Mouse (Mus musculus) intestine, embryonic 14.5 days (tissue): Measurements from ENCODE around the gene Ccdc12. TPM values are rescaled to one million over a fixed set of nuclear protein-coding genes. Genes with fewer than 3 reads are reported as not detected.
A peak's percentile ranks its signal among the peaks of the same experiment; 100 is the strongest.

ENCODE experiments used
- ATAC-seq: fragments of 200-750 bp; cut with Nextera tagmentation; replicated peaks from 2 replicates; pipeline ENCODE4 v1.8.0; 2017; ENCODE audit warnings: low read depth, moderate number of reproducible peaks, moderate TSS enrichment, moderate library complexity; ENCODE audit not compliant: low FRiP score, low TSS enrichment
- DNase-seq: peaks from one replicate; pipeline ENCODE4 v3.0.0-alpha.2; 2018; ENCODE audit warnings: low spot score
- H3K27ac ChIP-seq: fragments of 300-500 bp; sonication (generic); 2 replicates; pipeline ENCODE4 v1.5.1; 2014; ENCODE audit warnings: low read depth, mild to moderate bottlenecking, control low read depth
- H3K27me3 ChIP-seq: fragments of 300-500 bp; sonication (generic); replicated peaks from 2 replicates; pipeline ENCODE4 v1.6.1; 2014; ENCODE audit warnings: low read length, control low read depth; ENCODE audit not compliant: control insufficient read depth, insufficient read depth
- H3K36me3 ChIP-seq: fragments of 300-500 bp; sonication (generic); 2 replicates; pipeline ENCODE4 v1.6.1; 2014; ENCODE audit warnings: low read length, control low read depth; ENCODE audit not compliant: control insufficient read depth, insufficient read depth
- H3K4me1 ChIP-seq: fragments of 300-500 bp; sonication (generic); replicated peaks from 2 replicates; pipeline ENCODE4 v1.6.1; 2014; ENCODE audit warnings: low read length, control low read depth, mixed read lengths; ENCODE audit not compliant: control insufficient read depth, insufficient read depth
- H3K4me2 ChIP-seq: fragments of 300-500 bp; sonication (generic); 2 replicates; pipeline ENCODE4 v1.6.1; 2014; ENCODE audit warnings: low read length
- H3K4me3 ChIP-seq: fragments of 300-500 bp; sonication (generic); 2 replicates; pipeline ENCODE4 v1.5.1; 2014; ENCODE audit warnings: low read depth, low read length, control low read depth, mixed read lengths
- H3K9ac ChIP-seq: fragments of 300-500 bp; sonication (generic); 2 replicates; pipeline ENCODE4 v1.6.1; 2014; ENCODE audit warnings: mild to moderate bottlenecking, low read length
- H3K9me3 ChIP-seq: fragments of 300-500 bp; sonication (generic); 2 replicates; pipeline ENCODE4 v1.6.1; 2016; ENCODE audit warnings: low read length, control low read depth; ENCODE audit not compliant: control insufficient read depth
- WGBS: fragments of 180-500 bp; shearing (Covaris S2); extraction: QIAGEN DNeasy Blood & Tissue Kit; methylation state at CpG from one replicate; pipeline ENCODE4 v1.1.7; 2014; 5-methylcytosine and 5-hydroxymethylcytosine counted together
- polyA plus RNA-seq: library from polyadenylated mRNA; unstranded; fragments of >200 nt; fragmentation: Nextera tagmentation; extraction: Ambion mirVana; gene quantifications from 2 replicates; pipeline ENCODE4 v1.2.1, GENCODE M21; 2014

The Ccdc12 gene
- polyA plus RNA-seq, 1 experiment from 2014 or later, result 177 TPM

- Histone ChIP-seq H3K4me3 (no peak overlapping the region), H3K4me1 (peaks cover 28% of the 10 kb centered on the region), H3K9me3 (no peaks in the 10 kb centered on the region), H3K4me2 (no peak overlapping the region), H3K27me3 (no peaks in the 10 kb centered on the region), H3K27ac (peak overlapping the region; percentile 57), H3K36me3 (peaks cover 5% of the 10 kb centered on the region; the same call in 1 of the 2 replicates), H3K9ac (no peak overlapping the region)
- no peak for DNase-seq
- ATAC-seq, result peak; percentile 26
- WGBS, result 68% methylated on average over 6 of the region's 6 CpGs
Measured at GRCm38 (mm10) chr9:110684100-110684831, 28.0 kb downstream of the Ccdc12 start.

GRCm38 (mm10) chr9:110685187-110685586, 28.9 kb downstream of the Ccdc12 start:
- peaks cover 30% of the 10 kb centered on the region for H3K4me1 ChIP-seq

GRCm38 (mm10) chr9:110685591-110685990, 29.3 kb downstream of the Ccdc12 start:
- DNase-seq, result no peak
- H3K27ac ChIP-seq, result no peak overlapping the region

More at GRCm38 (mm10) chr9:110685187-110685586, 28.9 kb downstream of the Ccdc12 start:
- ATAC-seq, result no peak
- no peak for DNase-seq
- Histone ChIP-seq H3K4me2 (no peak overlapping the region), H3K4me3 (no peak overlapping the region), H3K9me3 (no peaks in the 10 kb centered on the region), H3K9ac (no peak overlapping the region), H3K27me3 (no peaks in the 10 kb centered on the region), H3K36me3 (no peaks in the 10 kb centered on the region; the same call in 1 of the 2 replicates), H3K27ac (no peak overlapping the region)
- WGBS, result 93% methylated on average over 8 of the region's 8 CpGs

GRCm38 (mm10) chr9:110686472-110686871, 30.2 kb downstream of the Ccdc12 start:
- no peak overlapping the region for H3K4me2 ChIP-seq
- no peak for ATAC-seq
- no peaks in the 10 kb centered on the region for H3K9me3 ChIP-seq
- WGBS, result 62% methylated on average over 3 of the region's 3 CpGs
- no peak overlapping the region for H3K9ac ChIP-seq
- H3K27me3 ChIP-seq, result no peaks in the 10 kb centered on the region
- H3K27ac ChIP-seq, result no peak overlapping the region
- no peaks in the 10 kb centered on the region for H3K36me3 ChIP-seq
- DNase-seq, result no peak
- H3K4me1 ChIP-seq, result peaks cover 31% of the 10 kb centered on the region
- H3K4me3 ChIP-seq, result no peak overlapping the region

More at GRCm38 (mm10) chr9:110685591-110685990, 29.3 kb downstream of the Ccdc12 start:
- ATAC-seq, result no peak; the same call in 1 of the 2 replicates
- Histone ChIP-seq H3K9ac (no peak overlapping the region), H3K4me2 (no peak overlapping the region), H3K9me3 (no peaks in the 10 kb centered on the region), H3K27me3 (no peaks in the 10 kb centered on the region), H3K4me3 (no peak overlapping the region), H3K4me1 (peaks cover 31% of the 10 kb centered on the region), H3K36me3 (no peaks in the 10 kb centered on the region)
- 79% methylated on average over 5 of the region's 5 CpGs for WGBS

GRCm38 (mm10) chr9:110687061-110687460, 30.8 kb downstream of the Ccdc12 start:
- Histone ChIP-seq H3K4me2 (no peak overlapping the region), H3K27me3 (no peaks in the 10 kb centered on the region), H3K4me1 (peaks cover 28% of the 10 kb centered on the region), H3K9ac (no peak overlapping the region), H3K27ac (no peak overlapping the region), H3K36me3 (no peaks in the 10 kb centered on the region), H3K4me3 (no peak overlapping the region), H3K9me3 (no peaks in the 10 kb centered on the region)
- ATAC-seq (no peak), DNase-seq (no peak)
- WGBS, result 65% methylated on average over 5 of the region's 5 CpGs

DNA sequence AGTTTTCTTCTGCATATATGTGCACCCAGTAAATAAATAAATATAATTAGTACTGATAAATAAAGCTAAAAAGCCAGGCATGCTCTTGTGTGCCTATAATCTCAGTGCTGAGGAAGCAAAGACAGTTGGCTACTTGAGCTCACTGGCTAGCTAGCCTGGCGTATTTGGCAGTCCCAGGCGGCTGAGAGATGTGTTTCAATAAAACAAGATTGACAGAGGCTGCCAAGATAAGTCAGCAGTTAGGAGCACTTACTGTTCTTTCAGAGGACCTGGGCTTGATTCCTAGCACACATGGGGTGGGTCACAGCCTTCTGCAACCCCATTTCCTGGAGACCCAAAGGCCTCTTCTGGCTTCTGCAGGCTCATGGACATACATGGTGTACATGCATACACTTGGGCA, 31.5 kb downstream of the Ccdc12 start:
- peaks cover 25% of the 10 kb centered on the region for H3K4me1 ChIP-seq
- H3K4me2 ChIP-seq, result no peak overlapping the region
- DNase-seq (no peak), ATAC-seq (no peak)
- H3K4me3 ChIP-seq, result no peak overlapping the region
- no peaks in the 10 kb centered on the region for H3K36me3 ChIP-seq
- H3K9me3 ChIP-seq, result no peaks in the 10 kb centered on the region
- H3K9ac ChIP-seq, result no peak overlapping the region
- H3K27me3 ChIP-seq, result no peaks in the 10 kb centered on the region
- WGBS, result 82% methylated on average over 2 of the region's 2 CpGs
- H3K27ac ChIP-seq, result no peak overlapping the region

- Histone ChIP-seq H3K4me2 (0 out of 2 replicates have a peak overlapping the region, but pooled peaks have one; percentile 3), H3K27ac (peak overlapping the region; percentile 34; the same call in 1 of the 2 replicates)
Measured at GRCm38 (mm10) chr9:110689261-110689779, 33.0 kb downstream of the Ccdc12 start.

DNA sequence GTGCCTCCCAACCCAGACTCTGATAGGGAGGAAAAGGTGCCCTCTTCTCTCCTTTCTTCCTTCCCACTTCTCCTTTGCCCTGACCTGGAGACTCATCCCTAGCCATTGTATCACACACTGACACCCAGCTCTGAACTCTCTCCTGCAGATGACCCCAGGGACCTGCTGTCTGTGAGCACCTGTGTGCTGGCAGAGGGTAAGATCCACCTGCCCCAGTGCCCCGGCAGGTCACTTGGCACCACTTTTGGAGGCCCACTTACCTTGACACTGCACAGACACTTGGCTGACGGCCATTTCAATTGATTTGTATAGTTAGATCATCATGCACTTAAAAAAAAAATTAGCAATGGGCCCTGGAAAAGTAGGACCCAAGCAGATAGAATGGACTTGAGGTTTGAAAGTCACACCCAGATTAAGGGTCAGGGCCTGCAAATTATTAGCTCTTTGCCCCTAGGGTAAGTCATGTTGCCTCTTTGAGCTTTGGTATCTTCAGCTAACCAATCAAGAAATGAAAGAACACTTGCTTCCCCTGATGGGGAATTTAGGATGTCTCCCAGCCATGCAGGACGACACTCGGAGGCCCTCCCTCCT, 39.0 kb downstream of the Ccdc12 start:
- 82% methylated on average over 4 of the region's 4 CpGs for WGBS
- Histone ChIP-seq H3K27me3 (no peaks in the 10 kb centered on the region), H3K4me1 (0 out of 2 replicates have a peak, but pooled peaks cover under 1% of the 10 kb centered on the region), H3K27ac (no peak overlapping the region), H3K4me3 (no peak overlapping the region), H3K9me3 (no peaks in the 10 kb centered on the region), H3K4me2 (no peak overlapping the region), H3K9ac (no peak overlapping the region), H3K36me3 (peaks cover 3% of the 10 kb centered on the region; the same call in 1 of the 2 replicates)
- no peak for DNase-seq
- ATAC-seq, result no peak

More at GRCm38 (mm10) chr9:110689261-110689779, 33.0 kb downstream of the Ccdc12 start:
- Histone ChIP-seq H3K9ac (no peak overlapping the region), H3K4me3 (no peak overlapping the region), H3K9me3 (no peaks in the 10 kb centered on the region), H3K4me1 (peaks cover 13% of the 10 kb centered on the region; the same call in 1 of the 2 replicates), H3K36me3 (peaks cover 3% of the 10 kb centered on the region; the same call in 1 of the 2 replicates), H3K27me3 (no peaks in the 10 kb centered on the region)
- ATAC-seq, result peak; percentile 73
- 72% methylated on average over 8 of the region's 8 CpGs for WGBS
- DNase-seq, result peak; percentile 60
